Mouse (Mus musculus): ENCODE data around the gene Alox15. TPM values are rescaled to one million over a fixed set of nuclear protein-coding genes. Genes with fewer than 3 reads are reported as not detected.
"Not testable (repeated sequence)": the region's sequence is repeated elsewhere in the genome, so short reads cannot be mapped to it uniquely, and the experiment has no call there.

Gene Alox15
- not detected in 2 replicates for total RNA-seq (2017)

DNA sequence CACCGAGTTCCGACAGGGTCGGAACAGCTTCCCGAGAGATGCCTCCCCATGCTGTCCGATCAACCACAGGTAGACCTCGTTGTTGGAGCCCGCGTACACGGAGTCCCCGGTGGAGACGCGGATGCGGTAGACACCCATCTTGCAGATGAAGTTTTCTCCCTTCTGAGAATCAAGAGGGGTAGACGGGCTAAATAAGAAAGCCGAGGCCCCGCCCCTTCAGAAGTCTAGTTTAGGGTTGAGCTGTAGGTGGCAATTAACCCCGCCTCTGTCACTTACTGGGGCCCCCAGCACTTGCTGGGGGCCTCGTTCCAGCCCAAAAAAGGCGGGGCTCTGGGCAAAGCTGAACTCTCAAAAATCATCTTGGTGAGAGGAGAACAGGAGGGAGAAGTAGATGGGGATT, at the start of gene Alox15:
Alox15 (minus strand) TSS at position 164 of the 400 bp plus-strand sequence.
- ATAC-seq (replicated peaks; ENCODE audit: low read depth, poor library complexity, severe bottlenecking) = peak; percentile 39; the same call in 1 of the 2 replicates

DNA sequence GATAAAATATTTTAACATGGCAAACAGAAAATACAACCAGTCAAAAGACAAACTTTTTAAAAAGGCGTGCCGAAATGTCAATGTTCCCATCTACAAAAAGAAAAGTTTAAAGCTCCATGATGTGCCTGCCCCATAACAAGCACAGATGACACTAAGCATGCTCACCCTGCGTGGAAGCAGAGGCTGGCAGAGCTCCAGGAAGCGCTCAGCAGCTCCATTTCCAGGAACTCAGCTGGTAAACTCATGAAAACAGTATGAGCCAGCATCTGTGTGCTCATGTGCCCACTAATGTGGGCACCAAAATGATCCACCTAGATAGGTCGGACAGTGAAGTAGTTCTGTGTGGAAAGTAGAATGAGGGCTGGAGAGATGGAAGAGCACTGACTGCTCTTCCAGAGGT, 37.6 kb upstream of the Alox15 start:
- ATAC-seq (replicated peaks; ENCODE audit: low read depth, poor library complexity, severe bottlenecking) = no peak

DNA sequence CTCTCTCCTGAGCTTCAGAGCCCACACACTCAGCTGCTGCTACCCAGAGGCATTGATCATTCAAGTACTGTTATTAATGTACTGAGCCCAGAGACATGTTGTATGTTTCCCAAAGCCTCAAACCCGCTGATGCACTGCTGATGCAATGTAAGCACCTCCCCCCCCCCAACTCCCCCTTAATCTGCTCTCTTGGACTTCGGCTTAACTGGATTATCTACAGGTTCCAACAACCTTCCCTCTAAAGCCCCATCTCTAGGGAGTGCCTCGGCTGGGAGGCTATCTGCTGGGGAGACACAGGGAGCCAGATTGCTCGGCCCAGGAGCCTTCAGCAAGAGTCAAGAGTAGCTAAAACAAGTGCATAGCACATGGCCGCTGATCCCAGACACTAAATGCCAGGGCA, 35.6 kb upstream of the Alox15 start:
- ATAC-seq (replicated peaks; ENCODE audit: low read depth, poor library complexity, severe bottlenecking) = no peak

DNA sequence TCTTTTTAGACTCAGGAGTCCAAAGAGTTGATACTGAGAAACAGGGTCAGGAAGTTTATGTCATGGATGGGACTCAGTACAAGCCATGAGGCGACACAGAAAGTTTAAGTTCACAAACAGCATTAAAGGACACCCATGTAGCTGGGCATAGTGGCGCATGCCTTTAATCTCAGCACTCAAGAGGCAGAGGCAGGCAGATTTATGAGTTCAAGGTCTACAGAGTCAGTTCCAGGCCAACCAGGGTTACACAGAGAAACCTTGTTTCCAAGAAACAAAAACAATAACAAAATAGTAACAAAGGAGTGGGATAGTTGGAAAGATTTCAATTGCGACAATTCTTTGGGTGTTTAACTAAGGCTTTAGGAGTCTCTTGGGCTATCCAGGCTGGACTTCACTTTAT, 32.3 kb upstream of the Alox15 start:
- no peak for ATAC-seq (replicated peaks; ENCODE audit: low read depth, poor library complexity, severe bottlenecking)

DNA sequence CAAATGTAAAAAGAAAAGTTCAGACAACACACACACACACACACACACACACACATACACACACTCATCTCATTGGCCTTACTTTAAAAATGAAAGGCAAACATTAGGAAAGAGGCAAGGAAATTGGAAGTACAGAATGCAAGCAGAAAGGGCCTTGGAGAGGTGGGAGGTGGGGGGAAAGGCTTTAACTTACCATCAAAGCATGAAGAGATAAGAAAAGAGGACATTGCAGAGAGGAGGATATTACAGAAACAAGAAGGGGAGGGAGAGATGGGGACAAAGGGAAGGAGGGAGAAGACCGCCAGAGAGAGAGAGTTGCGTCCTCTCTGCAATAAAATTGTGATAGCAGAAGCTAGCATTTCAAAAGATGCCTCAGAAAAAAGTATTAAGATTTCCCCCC, 29.5 kb upstream of the Alox15 start:
- no peak for ATAC-seq (replicated peaks; ENCODE audit: low read depth, poor library complexity, severe bottlenecking)

DNA sequence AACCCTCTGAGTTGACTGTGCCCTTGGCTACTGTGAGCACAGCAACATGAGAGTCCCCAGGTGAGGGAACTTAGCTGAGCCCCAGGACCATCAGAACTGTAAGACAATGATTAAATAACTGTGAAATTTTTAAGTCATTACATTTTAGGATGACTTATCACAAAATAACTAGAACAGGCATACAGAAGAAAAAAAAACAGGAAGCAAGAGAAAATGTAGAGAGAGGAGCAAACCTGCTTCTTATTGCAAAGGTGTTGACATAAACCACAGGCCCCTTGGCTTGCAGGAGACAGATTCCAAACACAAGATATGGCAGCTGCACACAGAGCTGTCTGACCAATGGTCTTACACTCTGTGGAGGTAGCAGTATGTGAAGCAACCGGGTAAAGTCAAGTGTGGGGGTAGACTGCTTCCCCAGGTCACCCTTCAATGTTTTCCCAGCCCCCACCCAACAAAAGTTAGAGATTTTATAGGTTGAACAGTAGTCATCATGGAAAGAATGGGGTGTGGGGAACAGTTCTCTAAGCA, 28.7 kb upstream of the Alox15 start:
- no peak for ATAC-seq (replicated peaks; ENCODE audit: low read depth, poor library complexity, severe bottlenecking)

DNA sequence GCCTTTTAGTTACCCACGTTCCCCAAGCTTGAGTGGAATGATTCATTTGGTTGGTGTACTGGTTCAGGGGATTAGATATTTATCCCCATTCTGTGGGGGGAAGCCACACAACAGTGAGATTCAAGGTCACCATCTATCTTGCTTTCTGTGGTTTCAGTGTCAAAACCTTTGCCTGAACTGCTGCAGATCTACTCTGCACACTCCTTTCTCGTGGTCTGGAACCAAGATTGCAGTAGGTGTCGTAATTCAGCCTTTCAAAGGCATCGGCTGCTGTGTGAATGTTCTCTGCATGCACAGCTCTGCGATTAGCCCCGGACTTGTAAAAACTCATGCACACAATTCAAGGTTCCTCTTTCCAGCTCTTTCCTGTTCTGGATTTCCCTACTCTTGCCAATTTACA, 24.2 kb upstream of the Alox15 start:
- ATAC-seq (replicated peaks; ENCODE audit: low read depth, poor library complexity, severe bottlenecking) = peak; percentile 60

DNA sequence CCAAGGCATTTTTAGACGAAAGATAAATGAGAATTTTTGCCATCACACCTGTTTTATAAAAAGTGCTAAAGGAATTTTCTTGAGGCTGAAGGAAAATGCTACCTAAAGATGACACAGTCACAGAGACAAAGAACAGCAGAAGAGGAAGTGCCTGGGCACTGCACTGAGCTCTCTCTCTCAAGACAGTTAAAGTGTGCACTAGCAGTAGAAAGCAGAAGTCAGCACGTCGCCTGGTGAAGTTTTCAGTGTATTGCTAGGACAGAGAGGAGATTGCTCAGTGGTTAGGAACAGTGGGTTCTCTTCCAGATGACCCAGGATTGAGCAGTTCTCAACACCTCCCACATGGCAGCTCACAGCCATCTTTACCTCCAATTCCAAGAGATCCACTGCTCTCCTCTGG, 22.5 kb upstream of the Alox15 start:
- peak; percentile 84 for ATAC-seq (replicated peaks; ENCODE audit: low read depth, poor library complexity, severe bottlenecking)

DNA sequence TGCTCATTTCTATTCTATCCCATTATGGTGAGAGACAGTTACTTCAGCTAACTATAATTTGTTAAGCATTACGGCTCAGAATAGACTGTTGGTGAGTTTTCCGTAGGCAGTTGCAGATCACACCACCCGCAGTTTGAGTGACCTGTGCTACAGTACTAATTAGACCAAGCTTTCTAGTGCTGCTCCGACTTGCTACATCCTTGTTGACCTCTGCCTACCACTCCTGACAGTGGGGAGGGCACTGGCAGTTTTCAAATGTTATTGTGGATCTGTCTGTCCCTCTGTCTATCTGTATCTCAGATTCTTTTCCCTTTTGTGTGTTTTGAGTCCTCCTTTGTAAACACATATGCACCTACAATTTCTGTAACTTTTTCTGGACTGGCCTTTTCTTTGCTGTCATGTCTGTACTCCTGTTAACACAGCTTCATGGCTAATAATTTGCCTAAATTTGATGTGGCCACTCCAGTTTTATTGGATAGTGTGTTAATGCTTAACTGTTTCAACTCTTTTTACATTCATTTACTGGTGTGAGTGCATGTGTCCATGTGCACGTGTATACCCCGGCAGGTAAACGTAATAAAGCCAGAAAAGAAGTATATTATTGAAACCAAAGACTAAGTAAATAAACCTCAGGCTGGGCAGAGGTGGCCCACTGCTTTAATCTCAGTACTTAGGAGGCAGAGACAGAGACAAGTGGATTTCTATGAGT, 21.2 kb upstream of the Alox15 start:
- no peak for ATAC-seq (replicated peaks; ENCODE audit: low read depth, poor library complexity, severe bottlenecking)

DNA sequence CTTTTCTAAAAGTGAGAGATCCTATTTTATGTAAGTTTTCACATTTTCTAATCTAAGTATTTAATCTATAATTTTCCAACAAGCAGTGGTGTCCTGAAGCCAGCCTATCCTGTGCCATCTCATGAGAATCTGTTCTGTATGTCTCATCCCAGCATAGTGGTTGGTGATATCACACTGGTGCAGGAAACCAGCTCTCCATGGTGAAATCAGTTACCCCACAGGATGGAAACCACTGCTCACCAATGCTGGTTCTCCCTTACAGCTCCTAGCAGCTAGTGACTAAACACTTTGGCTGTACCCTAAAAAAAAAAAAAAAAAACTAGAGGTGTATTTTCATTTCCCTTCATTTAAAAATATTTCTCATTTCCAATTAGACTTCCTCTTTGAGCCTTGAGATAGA, 20.6 kb upstream of the Alox15 start:
- ATAC-seq (replicated peaks; ENCODE audit: low read depth, poor library complexity, severe bottlenecking) = peak; percentile 66

DNA sequence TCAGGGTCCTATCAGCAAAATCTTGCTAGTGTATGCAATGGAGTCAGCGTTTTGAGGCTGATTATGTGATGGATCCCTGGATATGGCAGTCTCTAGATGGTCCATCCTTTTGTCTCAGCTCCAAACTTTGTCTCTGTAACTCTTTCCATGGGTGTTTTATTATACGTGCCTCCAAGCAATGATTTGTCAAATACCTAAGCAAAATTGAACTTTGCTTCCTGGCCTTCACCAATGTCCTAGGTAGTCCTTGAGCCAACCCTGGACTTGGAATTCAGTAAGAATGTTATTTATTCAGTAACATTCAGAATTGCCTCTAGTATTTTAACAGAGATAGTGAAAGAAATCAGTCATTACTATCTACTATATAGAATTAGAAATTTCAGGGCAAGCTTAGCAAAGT, 16.8 kb upstream of the Alox15 start:
- not testable (repeated sequence) for ATAC-seq (replicated peaks; ENCODE audit: low read depth, poor library complexity, severe bottlenecking)

DNA sequence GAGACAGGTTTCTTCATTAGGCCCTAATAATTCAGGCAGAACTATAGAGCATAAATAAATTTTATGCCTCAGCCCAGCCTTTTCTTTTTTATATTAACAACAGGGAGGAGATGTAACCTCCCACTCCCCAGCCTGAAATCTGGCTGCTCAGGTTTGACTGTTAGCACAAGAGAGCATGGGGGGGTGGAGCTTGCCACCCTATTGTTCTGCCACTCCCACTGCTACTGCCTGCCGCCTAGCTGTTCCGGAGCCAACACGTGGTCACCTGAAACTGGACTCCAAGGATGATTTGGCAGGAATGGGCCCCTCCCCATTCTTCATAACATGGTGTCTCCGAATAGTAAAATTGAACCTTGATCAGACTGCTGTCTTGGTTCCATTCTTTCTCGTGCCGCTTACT, 15.9 kb upstream of the Alox15 start:
- ATAC-seq (replicated peaks; ENCODE audit: low read depth, poor library complexity, severe bottlenecking) = not testable (repeated sequence)

DNA sequence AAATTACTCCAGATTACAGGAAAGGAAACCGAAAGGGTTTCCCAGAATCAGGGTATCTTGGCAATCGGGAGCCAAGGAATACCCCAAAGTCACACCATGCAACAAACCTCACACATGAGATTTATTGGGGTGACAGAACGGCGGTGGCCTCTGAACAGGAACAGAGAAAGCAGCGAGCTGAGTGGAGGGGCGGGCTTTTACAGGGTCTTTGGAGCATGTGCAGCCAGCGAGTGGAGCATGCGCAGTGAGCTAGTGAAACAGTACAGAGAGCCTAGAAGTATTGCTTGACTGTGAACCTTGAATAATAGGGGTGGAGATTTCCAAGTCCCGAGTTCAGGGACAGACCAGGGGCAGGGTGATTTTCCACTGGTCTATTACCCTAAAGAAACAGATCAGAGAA, 3.2 kb downstream of the Alox15 start:
- ATAC-seq (replicated peaks; ENCODE audit: low read depth, poor library complexity, severe bottlenecking) = no peak

DNA sequence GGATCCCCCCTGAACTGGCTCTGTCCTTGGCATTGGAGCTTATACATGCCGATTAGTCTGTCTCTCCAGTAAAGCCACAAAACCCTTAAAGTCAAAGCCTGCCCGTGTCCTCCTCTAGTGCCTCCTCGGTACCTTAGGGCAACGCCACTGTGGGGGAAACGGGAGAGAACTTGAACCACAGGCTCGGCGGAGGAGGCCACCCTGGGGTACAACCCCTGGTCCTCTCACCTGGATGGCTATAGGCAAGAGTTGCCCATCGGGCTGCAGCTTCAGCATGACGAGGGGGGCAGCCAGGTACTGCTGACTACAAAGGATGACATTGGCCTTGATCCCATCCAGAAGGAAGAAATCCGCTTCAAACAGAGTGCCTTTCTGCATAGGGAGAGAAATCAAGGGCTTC, 4.0 kb downstream of the Alox15 start:
- no peak for ATAC-seq (replicated peaks; ENCODE audit: low read depth, poor library complexity, severe bottlenecking)

DNA sequence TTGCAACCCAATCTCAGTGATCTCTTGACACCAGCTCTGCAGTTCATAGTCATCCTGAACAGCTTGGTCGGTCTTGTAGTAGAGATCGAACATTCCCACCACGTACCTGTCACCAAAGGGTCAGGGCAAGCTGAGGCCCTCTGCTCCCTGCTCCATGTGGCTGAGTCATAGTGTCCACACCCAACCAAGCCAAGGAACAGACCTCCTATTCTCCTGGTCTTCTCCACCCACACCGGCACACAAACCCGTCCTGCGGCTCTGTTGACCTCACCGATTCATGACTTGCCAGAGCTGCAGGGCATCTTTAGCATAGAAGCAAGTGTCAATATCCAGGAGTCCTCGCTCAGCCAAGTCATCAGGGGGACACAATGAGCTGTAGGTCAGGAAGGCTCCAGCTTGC, 6.3 kb downstream of the Alox15 start:
- ATAC-seq (replicated peaks; ENCODE audit: low read depth, poor library complexity, severe bottlenecking) = no peak

DNA sequence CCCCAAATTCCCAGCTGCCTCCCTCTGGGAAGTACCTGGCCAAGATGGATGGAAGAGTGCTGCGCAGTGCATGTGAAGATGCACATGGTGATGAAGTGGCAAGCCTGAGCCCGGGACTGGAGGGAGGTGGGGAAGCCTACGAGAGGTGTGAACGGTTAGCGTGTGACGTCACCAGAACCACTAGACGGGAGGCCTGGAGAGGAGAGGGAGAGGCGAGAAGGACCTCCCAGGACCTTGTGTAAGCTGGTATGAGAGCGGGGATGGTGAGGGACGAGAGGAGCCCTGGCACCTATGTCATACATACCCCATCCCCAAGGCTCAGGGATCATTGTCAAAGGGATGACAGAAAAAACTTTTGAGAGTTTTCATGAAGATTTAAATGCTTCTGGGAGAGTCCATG, 6.8 kb downstream of the Alox15 start:
- no peak for ATAC-seq (replicated peaks; ENCODE audit: low read depth, poor library complexity, severe bottlenecking)

DNA sequence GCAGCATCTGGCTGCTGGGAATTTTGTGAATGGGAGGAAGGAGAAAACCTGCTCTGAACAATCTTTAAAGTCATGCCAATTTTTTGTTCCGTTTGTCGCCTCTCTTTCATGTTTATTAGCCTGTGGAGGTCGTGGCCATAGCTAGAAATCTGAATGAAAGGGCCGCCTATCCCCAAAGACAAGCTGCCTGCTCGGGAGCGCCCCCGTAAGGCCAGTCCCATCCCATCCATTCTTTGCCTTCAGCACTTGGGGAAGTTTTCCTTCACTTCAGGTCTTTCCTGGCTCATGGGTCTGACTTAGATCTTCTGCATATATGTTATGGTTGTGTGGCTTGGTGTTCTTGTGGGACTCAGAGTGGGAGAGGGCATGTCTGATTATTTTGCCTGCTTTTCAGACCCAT, 12.3 kb downstream of the Alox15 start:
- ATAC-seq (replicated peaks; ENCODE audit: low read depth, poor library complexity, severe bottlenecking) = no peak

DNA sequence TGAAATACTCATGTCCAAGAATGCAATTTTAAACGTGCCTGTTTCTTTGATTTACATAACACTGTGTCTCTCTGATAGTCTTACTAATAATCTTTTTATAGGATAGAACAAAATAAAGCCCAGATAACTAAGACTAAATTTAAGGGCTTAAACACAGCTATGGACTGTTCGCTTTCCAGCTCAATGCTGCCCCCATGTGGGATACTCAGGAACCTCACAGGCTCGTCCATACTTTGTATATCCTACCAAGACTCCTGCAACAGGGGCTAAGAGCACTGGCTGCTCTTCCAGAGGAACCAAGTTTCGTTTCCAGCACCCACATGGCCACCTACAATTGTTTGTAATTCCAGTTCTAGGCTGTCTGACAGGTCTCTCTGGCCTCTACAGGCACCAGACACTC, 17.4 kb downstream of the Alox15 start:
- peak; percentile 68 for ATAC-seq (replicated peaks; ENCODE audit: low read depth, poor library complexity, severe bottlenecking)

DNA sequence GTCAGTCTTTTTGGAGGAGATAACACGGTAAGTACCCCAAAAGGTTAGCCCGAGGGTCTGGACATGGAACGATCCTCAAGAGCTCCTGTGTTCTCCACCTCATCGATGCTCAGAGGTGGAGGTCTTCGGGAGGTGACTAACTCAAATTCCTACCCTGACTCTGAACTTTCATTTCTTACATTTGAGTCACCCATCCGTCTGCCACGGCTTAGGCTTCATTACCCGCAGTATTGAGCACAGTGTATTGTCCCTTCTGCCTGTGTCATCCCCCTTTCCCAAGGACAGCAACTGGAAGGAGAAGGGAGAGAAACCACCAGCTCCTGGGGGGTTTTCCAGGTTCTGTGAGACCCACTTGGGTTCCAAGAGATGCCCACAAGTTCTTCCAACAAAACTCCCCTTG, 27.1 kb downstream of the Alox15 start:
- no peak for ATAC-seq (replicated peaks; ENCODE audit: low read depth, poor library complexity, severe bottlenecking)

DNA sequence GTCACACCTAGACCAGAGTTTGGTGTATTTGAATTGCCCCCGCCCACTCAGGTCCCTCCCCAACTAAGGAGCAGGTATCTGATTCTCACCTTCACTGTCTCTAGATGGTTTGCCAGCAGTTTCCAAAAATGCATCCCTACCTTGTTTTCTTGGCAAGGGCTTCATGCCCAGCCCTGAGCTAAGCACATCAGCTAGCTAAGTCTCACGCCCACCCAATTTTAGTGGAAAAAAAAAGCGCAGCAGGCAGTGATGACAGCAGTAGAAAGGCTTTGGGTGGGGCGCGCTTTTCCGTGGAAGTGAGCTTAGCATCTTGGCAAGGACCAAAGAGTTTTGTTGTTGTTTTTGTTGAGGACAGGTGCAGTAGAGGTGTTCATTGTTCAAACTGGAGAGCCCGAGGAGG, 29.3 kb downstream of the Alox15 start, which contains the start of gene Alox12e:
Alox12e (minus strand) TSS at position 101 of the 400 bp plus-strand sequence.
- no peak for ATAC-seq (replicated peaks; ENCODE audit: low read depth, poor library complexity, severe bottlenecking)

DNA sequence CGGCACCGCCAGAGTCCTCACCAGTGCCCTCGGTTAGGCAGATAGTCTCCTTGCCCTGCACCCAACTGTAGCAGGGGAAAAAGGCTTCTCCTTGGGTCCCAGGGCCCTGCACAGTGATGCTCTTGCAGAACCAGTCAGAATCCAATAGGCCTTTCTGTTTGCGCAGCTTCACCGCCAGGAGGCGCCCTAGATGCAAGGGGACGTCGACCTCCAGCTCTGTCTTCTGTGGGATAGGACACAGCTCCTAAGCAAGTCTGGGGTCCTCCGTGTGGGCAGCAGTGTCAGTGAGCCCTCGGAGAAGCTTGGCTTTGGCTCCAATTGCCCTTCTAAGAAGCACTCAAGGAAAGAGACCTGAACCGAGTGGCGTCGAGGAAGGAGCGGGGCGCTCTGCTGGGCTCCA, 30.2 kb downstream of the Alox15 start:
- peak; percentile 69 for ATAC-seq (replicated peaks; ENCODE audit: low read depth, poor library complexity, severe bottlenecking)

DNA sequence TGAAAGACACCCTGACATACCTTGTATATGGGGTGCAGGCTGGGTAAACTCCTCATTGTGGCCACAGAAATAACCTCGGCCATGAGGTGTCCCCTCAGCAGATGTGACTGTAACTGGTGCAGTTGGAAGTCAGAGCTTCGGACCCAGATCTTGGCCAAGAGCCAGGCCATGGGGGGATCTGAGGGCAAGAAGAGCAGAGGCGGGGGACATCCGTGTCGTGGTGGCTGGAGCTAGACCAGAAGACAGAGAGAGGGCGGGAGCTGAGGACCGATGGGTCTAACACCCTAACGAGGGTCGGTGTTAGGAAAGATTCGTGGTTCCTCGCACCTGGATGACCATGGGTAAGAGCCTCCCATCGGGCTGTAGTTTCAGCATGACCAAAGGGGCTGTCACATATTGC, 32.2 kb downstream of the Alox15 start:
- ATAC-seq (replicated peaks; ENCODE audit: low read depth, poor library complexity, severe bottlenecking) = no peak

Measured in common myeloid progenitor, adult 5-6 weeks (primary cell).